Mouse (Mus musculus) lung, postnatal 0 days (tissue): ENCODE results near the gene Creld2.
A peak's percentile ranks its signal among the peaks of the same experiment; 100 is the strongest.

ENCODE experiments used
- CTCF ChIP-seq: IDR thresholded peaks from 2 replicates; pipeline ENCODE4 v1.5.1; 2016; ENCODE audit warnings: antibody characterized with exemption, mild to moderate bottlenecking
- EP300 ChIP-seq: IDR thresholded peaks from 2 replicates; pipeline ENCODE4 v1.6.1; 2016; ENCODE audit warnings: antibody characterized with exemption, mild to moderate bottlenecking, control low read depth

DNA sequence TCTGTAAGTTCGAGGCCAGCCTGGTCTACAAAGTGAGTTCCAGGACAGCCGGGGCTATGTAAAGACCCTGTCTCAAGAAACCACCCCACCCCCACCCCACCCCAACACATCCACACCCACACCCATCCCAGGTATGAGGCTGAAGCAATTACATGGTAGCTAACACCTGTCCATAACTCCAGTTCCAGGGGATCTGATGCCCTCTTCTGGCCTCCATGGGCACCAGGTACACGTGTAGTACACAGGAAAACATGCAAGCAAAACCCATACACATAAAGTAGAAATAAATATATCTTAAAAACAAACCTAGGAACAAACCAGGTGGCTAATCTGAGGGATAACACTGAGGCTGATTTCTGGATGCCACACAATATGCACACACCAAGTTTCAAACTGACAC, 6.2 kb upstream of the Creld2 start:
- TF ChIP-seq CTCF = peak; percentile 38
- TF ChIP-seq EP300 = no peak
